Mouse (Mus musculus) MEL-GATA-1-ER (cell line): ENCODE results near the gene Prkag3.

Source experiments
- DNase-seq: peaks from one replicate; pipeline ENCODE4 v3.0.0-alpha.2; 2012; ENCODE audit warnings: low read depth; ENCODE audit errors: extremely low read depth

The Prkag3 gene

GRCm38 (mm10) chr1:74763081-74763480 lies 14.1 kb upstream of the Prkag3 start:
- DNase-seq = peak; percentile 76

- no peak for DNase-seq
These were observed 10.8 kb upstream of the Prkag3 start for GRCm38 (mm10) chr1:74759773-74760172.

DNA sequence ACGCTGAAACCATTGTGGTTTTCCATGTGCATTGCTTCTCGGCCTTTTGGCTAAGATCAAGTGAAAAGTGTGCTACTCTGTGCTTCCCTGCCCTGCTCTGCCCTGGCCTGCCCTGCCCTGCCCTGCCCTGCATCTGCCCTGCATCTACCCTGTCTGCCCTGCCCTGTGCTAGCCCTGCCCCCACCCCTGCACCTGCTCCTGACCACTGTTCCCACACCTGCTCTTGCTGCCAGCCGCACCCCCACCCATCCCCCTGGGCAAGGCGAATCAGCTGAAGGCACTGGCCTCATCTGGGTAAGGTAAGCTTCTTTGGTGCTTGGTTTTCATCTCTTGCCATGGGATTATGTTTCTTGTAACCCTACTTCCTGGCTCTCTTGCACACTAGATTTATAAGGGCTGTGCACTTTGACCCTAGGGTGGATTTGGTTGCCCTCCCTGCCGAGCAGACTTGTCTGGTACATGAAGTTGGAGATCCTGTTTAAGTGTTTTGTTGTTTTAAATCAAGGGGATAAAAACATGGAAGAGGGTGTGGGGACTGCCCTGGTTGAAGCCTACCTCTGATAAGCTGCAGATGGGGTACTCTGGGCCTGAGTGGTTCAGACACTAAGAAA lies 5.3 kb upstream of the Prkag3 start:
- no peak for DNase-seq

DNA sequence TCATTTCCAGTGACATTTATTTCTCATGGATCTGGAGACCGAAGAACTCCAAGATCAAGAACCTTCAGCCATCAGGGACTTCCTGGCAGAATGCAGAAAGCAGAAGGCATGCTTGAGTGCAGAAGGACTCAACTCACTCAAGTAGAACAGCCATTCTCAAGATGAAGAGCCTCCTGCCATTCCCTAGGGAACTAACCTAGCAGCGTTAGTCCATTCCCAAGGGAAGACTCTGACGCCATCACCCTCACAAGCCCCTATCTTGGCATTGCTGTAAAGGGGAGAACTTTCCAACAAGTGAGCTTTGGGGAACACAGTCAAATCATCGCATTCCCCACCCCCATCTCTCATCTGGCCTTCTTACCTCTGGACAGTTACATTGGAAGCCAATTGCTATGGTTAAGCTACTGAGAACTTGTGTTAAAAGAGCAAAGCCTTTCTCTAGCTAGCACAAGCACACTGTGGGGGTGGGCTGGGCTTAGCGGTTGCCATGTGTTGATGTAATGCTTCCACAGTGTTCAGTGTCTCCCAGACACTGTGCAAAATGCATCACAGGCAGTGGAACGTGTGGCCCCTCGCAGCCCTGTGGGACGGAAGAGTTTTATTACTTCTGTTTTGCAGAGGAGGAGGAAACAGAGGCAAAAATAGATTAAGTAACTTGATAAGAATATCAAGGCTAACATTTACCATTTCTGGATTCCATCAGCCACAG lies 4.4 kb upstream of the Prkag3 start:
- no peak for DNase-seq

DNA sequence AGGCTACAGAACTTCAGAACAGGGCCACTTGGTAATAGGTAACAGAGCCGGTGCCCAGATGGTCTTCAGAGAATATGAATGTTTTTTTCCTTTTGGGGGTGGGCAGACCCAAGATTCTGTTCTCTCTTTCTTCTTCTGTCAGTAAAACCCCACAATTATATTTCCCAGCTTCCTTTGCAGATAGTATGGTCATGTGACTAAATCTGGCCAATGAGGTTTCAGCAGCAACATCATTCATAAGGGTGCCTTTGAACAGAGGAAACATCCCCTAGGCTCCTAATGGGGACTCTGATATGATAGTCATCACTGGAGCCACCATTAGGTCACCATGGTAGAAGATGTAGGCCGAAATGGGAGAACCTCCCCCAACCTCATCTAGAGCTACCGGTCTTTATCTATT lies 3.8 kb upstream of the Prkag3 start:
- no peak for DNase-seq

DNA sequence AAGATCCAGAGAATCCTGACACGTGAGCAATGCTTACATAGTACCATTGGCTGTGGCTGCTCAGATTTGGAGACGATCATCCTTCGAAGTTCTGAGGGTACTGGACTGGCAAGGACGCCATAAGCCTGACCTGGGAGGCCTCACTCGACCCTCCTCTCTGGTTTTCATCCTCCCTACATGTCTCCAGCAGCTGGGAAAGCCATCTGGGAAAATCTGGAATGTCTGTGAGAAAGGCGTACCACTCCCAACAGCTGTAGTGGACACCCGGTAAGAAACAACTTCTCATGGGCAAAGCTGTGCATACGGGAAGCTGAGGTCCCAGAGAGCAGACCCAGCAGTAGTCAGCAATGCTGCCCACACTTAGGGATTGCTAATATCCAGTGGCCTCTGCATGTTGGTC lies 3.1 kb upstream of the Prkag3 start:
- no peak for DNase-seq

DNA sequence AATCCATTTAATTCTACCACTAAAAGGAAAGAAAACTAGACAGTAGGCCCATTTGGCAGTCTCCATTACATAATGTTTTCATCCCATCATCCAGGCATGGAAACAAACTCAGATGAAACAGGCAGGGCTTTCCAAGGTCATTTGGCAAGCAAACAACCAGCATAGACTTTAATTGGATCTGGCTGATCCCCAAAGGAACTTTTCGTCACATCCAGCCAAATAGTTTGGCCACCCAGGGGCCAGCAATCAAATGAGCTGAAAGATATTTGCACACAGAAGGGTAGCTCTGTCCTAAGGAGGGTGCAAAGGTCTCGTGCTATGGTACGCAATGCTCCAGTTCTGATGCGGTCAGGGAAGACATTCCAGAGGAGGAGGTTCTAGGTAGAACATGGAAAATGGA lies 1.7 kb upstream of the Prkag3 start:
- DNase-seq = no peak

GRCm38 (mm10) chr1:74749301-74749700 lies 280 bp upstream of the Prkag3 start:
- DNase-seq = no peak

DNA sequence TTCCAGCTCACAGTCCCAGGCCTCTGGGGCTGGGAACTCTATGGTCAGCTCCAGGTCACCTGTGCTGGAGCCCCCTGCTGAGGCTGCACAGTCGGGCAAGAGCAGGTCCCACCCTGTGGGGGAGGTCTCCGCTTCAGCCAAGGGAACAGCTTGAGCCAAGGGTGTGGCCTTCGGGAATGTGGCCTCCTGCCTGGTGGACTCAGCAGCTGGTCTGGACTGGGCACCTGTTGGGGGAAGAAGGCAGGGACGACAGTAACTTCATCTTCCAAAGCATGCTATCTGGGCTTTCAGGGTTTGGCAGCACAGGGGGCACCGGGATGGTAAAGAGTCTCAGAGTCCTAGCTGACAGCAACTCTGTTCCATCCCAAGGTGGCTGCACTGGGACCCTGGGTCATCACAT lies 1.7 kb downstream of the Prkag3 start:
- DNase-seq = no peak

GRCm38 (mm10) chr1:74740846-74741245 lies 8.2 kb downstream of the Prkag3 start:
- no peak for DNase-seq

DNA sequence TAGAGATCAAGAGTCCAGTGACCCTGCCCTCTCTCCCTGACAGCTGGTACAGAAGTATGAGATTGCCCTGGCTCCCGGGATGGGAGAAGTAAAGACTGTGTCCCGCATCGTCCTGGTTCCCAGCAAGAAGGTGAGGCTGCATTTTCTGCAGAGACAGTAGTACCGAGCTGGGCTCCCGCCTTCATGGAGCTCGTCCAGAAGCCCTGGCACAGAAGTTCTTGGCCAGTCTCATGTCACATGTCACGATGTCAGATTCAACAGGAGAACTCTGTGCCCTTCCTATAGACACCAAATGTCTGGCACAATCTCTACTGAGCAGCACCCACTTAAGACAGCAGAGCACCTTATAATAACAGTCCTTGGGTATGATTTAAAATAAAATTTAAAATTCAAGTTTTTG lies 11.5 kb downstream of the Prkag3 start:
- no peak for DNase-seq

- no peak for DNase-seq
These were observed 12.0 kb downstream of the Prkag3 start for GRCm38 (mm10) chr1:74736977-74737376.

GRCm38 (mm10) chr1:74728446-74728845 lies 20.6 kb downstream of the Prkag3 start:
- DNase-seq = no peak

- no peak for DNase-seq
These were observed 22.3 kb downstream of the Prkag3 start for GRCm38 (mm10) chr1:74726674-74727073.

DNA sequence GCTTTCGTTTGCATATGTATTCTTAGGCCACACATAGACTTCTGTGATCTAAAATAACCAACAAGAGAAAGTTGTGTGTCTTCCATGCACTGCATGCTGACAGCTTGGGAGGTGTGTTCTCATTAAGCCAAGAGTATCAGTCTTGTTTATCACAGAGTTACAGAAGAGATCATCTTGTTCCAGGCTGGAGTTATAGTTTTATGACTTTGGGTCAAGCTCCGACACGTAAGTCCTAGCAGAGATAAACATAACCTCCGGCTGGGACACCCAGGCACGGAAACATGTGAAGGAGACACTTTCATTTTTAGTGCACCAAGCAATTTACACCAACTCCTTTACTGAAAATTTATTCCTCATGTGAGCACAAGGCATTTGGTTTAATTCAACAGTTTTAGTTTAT lies 22.9 kb downstream of the Prkag3 start:
- no peak for DNase-seq

DNA sequence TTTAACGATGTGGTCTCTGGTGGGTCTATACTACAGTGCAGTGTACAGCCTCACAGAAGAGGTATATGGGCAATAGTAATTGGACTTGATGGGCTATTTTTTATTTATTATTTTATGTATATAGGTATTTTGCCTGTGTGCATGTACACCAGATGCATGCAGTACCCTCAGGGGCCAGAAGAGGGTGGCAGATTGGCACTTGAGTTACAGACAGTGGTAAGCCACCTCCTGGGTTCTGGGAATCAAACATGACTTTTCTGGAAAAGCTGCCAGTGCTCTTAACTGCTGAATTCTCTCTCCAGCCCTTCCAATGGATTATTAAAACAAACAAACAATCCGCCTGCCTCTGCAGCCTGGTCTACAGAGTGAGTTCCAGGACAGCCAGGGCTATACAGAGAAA lies 25.3 kb downstream of the Prkag3 start:
- peak; percentile 15 for DNase-seq

- DNase-seq = no peak
These were observed 27.4 kb downstream of the Prkag3 start for GRCm38 (mm10) chr1:74721657-74722056.

GRCm38 (mm10) chr1:74719281-74719680 lies 29.7 kb downstream of the Prkag3 start:
- DNase-seq = no peak

GRCm38 (mm10) chr1:74718113-74718512 lies 30.9 kb downstream of the Prkag3 start:
- DNase-seq = no peak

- DNase-seq = no peak
These were observed 33.1 kb downstream of the Prkag3 start for GRCm38 (mm10) chr1:74715886-74716285.

DNA sequence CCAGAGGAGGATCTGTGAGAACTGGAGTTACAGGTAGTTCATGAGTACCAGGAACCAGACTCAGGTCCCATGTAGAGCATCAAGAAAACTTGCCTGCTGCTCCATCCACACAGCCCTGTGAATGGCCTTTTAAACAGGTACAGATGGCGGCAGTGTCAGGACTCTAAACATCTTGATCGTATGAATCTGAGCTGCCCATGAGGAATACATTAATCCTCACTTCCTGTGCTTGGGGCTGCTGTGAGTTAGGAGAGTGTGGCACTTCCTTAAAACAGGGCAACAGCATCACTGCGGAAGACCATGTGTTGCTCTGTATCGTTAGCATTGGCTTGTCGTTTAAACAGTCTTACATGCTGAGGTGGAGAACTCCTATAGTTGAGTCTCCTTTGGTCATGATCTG lies 33.6 kb downstream of the Prkag3 start:
- no peak for DNase-seq

DNA sequence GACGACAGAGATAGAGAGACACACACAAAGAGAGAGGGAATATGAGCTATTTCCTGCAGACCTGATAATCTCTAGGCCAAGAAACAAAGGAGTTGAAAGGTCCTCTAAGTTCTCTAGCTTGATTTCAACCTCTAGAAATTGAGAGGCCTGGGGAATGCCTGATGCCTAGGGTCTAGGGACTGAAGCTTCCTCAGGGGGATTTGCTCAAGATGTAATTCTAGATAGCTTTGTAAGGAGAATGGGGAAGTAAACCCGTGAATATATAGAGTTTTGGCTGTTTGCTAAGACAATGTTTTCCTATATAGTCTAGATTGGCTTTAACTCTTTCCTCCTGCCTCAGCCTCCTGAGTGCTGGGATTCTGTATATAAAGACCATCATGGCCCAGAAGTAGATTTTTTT lies 34.1 kb downstream of the Prkag3 start:
- peak; percentile 50 for DNase-seq
